Mouse (Mus musculus) thymus, postnatal 36 days (tissue): Measurements from ENCODE around the gene Inhbb.

Experiments used
- DNase-seq, 2 experiments: peaks; one replicate each; pipeline ENCODE4 v3.0.0; 2022; ENCODE audit warnings: mixed read lengths in 2 of 2

The Inhbb gene

GRCm38 (mm10) chr1:119367546-119367945 lies 54.5 kb downstream of the Inhbb start:
- no peak for DNase-seq

- no peak for DNase-seq
Measured at GRCm38 (mm10) chr1:119366315-119366714, 55.7 kb downstream of the Inhbb start.
